Mouse (Mus musculus): ENCODE measurements around the gene Hadha.

The Hadha gene

DNA sequence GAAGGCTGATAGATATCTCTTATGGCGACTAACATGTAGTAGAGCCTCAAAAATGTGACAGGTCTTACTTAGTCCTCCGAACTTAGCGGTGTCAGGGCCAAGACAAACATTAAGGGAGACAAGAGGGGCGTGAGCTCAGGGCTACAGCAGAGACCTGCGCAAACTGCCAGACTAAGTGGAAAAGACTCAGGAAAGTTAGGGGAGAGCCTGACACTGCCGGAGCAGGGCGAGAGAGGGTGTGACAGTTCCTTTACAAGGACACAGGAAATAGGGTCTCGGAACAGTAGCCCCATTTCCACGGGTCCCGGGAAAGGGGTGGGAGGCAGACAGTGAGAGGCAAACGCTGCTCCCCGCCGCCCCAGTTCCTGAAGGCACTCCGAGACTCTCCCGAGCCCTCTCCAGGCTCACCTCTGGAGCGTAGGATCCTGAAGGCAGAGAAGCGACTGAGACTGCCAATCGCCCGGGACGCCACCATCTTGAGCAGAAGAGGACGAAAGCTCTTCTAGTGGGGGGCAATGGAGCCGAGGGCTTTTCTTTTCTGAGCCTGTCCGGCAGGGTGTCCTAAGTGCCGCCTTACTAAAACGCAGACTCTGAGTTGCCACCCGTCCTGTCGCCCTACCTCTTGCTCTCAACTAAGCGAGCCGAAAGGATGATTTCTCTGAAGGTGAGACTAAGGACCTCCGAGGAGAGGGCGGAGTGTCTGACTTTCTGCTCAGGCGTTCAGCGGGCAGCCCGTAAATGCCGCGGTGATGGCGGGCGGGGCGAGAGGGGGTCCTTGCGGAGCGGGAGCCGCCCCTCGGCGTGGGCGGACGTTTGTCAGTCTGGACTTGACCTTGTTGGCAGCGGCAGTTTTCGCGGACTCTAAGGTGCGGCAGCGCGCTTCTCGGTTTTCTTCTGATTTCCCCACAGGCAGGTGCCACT lies at the start of gene Hadha, which contains the start of gene Hadhb:
Hadha (minus strand) TSS at position 689 of the 921 bp plus-strand sequence.
Hadhb (plus strand) TSS at position 775 of the 921 bp plus-strand sequence.
- DNase-seq (ENCODE audit: low spot score), result peak; percentile 98

DNA sequence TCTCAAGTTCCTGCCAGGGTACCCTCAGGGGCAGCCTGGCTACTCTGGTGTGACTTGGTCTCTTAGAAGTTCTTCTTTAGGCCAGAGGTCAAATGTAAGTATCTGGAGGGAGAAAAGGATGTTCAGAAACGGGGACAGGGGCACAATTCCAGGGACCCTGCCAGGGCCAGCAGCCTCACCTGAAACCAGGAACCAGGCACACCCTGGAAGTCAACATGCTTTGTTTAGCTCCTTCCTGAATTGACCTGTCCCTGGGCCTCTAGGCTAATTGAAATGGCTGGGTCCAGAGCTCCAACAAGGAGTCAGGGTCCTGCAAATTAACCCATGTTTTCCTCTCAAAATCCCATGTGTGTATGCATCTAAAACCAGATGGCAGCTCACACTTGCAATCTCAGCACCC lies 49.5 kb upstream of the Hadha start:
- DNase-seq (ENCODE audit: low spot score), result no peak

DNA sequence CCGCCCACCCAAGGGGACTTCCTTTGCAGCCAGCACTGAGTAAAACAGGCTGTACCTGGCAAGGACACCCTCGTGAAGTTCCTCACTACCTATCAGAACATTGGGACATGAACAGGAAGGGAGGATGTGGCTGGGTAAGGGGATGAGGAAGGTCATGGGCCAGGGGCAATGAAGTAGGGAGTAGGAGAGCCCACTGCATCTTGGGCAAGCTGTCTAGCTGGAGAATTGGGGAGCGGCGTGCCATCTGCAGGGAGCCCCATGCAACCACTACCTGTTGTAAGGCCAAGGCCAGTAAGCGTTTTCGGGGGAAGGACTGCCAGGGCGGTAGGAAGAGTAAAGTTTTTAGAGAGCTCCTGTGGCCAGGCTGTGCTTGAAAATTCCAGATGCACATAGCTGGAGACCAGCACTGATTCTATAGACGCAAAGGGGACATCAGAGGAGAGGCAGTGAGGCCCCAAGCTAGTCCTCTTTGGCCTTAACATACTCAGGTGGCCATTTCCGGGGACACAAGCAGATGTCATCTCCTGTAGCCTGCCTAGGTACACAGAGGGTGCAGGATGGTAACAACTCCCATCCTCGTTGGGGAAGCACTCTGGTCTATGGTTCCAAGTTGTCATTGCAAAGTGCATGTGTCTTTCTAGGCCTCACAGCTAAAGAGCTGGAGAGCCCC lies 48.4 kb upstream of the Hadha start:
- no peak for DNase-seq (ENCODE audit: low spot score)

DNA sequence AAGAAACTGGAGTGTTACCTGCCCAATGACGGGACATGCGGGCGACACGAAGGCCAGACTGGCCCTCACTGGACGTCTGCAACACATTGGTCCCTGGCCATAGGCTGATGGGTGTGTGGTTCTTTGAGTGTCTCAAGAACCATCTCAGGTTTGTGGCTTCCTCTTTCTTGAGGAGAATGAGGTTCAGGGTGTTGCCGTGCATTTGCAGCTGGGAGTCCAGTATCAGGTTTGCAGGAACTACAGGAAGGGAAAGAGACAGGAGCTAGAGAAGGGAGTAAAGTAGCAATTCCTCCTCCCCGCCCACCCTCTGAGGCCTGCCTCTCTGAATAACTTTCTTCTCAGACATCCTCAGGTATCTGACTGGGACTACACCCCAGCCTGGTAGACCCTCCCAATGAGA lies 47.3 kb upstream of the Hadha start:
- DNase-seq (ENCODE audit: low spot score), result no peak

DNA sequence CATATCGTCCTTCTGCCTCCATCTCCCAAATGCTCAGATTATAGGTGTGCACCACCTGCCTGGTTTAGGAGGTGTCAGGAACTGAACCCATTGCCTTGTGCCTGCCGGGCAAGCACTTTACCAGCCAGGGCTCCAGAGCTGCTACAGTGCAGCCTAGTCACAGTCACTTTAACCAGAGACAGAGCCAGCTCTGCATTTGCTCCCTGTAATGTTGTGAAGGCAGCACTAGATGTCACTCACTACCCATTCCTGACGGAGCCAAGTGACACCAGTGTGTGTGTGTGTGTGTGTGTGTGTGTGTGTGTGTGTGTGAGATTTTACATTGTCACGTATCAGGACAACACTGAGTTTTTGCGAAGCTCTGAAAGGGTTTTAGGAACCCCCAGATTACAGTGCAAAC lies 46.6 kb upstream of the Hadha start:
- DNase-seq (ENCODE audit: low spot score), result no peak

DNA sequence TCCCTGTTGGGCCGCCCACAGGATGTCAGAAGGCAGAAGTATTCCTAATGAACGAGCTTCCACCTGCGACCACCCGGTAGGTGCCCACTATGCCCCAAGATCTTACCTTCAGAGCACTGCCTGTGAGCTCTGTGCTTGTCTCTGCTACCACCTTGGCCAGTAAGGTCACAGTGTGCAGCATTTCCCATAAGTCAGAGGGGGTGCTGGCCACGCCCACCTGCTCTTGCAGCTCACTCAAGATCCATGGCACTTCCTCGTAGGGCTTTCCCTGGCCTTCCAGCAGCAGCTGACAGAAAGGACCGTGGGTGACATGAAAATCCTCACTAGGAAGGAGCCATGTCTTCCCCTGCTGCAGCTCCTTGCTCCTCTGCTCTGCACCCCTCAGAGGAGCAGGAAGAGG lies 43.3 kb upstream of the Hadha start:
- DNase-seq (ENCODE audit: low spot score), result no peak

DNA sequence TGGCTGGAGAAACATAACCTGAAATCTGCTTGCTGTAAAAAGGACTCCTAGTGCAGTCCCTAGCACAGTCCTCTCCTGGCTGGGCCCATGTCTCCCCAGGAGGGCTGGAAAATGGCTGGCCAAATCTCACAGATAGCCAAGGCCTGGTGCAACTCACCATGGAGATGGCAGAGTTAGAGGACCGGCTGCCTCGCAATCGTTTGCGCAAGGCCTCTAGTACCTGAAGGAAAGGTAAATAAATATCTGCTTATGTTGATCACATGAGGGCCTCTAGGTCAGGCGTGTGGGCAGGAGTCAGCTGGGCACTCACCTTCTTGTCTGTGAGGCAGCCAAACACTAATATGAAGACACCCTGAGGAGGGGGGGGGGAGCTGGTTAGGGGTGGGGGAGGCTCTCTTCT lies 40.4 kb upstream of the Hadha start:
- DNase-seq (ENCODE audit: low spot score), result no peak

DNA sequence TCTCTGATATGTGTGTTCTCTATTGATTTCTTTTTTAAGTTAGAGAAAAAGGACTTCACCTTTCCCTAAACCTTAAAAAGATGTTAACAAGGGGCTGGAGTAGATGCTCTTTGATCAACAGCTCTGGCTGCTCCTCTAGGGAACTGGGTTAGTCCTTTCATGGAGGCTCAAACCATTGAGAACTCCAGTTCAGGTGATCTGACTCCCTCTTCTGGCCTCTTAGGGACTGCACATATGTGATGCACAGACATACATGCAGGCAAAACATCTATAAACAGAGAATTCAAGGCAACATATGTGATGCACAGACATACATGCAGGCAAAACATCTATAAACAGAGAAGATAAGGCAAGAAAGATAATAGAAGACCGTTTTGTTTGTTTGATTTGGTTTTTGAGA lies 37.5 kb upstream of the Hadha start:
- DNase-seq (ENCODE audit: low spot score), result no peak

DNA sequence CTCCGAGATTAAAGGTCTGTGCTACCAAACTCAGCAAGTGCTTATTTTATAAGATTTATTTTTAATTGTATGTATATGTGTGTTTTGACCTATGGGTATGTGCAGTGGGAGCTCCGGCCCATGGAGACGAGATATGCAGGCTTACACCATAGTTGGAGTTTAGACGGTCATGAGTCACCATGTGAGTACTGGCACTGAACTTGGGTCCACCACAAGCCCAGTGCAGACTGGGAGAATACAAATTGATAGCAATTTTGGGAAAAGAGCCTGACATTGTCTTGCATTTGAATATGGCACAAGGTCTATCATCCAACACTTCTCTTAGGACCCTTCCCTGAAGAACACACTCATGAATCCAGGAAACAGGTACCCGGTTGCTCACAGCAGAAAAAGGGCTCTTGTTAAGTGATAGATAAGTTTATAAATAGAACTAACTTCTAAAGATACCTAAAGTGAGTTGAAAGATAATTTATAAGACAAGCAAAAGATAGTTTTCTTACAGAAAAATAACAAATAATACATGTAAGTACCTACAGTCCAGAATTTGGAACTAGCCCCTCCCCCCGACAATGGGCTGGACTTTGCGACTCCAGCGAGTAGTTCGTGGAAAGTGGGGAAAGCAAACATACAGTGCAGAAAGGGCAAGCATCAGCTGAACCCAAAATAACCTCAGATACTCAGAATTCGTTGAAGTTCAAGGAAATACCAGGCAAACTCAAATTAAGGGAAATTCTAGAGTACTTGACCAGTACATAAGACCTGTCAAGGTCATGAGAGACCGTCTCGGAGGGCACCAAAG lies 32.9 kb upstream of the Hadha start:
- DNase-seq (ENCODE audit: low spot score), result no peak

DNA sequence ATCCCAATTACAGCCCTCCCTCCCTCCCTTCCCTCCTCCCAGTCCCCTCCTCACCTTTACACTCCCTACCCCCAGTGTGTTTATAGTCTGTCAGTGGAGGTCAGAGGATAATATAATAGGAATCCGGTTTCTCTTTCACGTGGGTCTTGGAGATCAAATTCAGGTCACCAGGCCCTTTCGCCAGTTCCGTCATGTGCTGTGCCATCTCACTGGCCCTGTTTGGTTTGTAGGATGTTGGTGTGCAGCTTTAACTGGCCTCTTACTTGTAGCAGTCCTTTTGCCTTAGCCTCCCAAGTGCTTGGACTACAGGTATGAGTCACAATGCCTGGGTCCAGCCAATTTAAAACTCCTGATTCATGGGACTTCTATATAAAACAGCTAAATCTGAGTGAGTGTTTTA lies 20.8 kb upstream of the Hadha start:
- DNase-seq (ENCODE audit: low spot score), result no peak

DNA sequence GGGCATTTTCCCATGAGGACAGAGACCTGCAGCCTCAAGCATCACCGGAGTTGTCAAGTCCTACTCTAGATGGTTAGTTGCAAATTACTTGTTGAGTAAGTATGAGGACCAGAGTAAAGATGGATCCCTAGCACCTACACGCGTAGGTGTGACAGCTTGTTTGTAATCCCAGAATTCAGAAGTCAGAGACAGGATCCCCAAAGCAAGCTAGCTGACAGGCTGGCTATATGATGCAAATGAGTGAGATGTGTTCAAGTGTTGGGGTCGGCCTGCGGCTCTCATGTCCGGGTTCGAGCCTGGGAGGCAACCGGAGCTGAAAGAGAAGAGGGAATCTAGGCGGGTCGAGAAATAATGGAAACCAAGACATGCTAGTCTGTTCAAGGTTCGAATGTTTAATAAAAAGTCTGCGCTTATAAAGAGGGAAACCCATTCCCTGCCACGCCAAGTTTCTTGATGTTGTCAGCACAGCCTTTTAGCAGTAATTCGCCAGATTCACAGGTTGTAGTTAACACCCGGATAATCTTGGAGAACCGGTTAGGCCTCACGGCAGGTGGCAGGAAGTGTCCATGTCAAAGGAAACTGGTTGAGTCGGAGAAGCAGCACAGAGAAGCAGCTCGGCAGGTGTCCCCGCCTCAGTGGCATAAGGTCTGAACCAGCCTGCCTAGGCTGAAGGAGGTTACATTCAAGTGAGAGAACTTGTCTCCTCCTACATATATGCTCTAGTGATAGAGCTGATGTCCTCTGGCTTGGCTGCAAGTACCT lies 18.1 kb upstream of the Hadha start:
- DNase-seq (ENCODE audit: low spot score), result no peak

DNA sequence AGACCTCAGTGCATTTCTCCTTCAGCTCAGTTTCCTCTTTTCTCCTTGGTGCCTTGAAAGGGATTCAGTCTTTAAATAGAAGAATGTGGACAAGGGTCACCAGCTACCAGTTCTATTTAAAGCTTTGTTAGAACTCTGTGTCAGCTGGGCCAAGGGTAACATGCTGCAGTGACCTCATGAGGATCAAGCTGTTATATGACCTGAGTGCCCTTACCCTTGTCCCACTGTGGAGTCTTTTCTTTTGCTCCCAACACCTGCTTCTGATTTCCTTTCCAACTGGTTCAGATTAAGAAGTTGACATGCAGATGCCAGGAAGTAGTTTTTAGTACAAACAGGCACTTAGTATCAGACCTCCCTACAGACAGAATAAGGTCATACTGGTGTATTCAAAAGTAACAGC lies 17.2 kb upstream of the Hadha start:
- no peak for DNase-seq (ENCODE audit: low spot score)

DNA sequence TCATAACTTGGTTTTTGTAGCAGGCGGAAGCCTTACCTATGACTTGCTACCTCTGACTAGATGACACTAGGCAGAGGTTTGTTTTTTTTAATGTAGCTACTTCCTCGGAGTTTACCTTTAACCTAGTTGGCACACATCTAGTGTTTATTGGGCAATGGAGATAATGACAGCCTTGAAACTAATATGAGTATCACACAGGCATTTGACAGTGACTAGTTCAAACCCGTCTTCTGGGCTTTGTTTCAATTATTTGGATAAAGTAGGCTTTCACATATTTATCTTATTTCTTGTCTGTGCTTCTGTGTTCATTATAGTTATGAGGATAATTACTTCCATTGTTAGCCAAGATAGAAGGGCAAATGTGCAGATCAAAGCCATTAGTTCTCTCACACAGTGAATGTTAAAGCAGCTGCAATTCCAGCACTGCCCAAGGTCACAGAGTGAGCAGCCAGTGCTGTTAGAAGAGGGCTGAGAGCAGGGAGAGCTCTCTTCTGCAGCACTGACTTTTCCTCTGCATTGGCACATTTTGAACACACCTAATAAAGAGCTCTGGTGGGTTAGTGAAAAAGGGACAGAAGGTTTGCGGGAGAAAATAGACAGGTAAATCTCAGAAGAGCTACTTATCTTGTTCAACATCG lies 15.5 kb upstream of the Hadha start:
- DNase-seq (ENCODE audit: low spot score), result no peak

DNA sequence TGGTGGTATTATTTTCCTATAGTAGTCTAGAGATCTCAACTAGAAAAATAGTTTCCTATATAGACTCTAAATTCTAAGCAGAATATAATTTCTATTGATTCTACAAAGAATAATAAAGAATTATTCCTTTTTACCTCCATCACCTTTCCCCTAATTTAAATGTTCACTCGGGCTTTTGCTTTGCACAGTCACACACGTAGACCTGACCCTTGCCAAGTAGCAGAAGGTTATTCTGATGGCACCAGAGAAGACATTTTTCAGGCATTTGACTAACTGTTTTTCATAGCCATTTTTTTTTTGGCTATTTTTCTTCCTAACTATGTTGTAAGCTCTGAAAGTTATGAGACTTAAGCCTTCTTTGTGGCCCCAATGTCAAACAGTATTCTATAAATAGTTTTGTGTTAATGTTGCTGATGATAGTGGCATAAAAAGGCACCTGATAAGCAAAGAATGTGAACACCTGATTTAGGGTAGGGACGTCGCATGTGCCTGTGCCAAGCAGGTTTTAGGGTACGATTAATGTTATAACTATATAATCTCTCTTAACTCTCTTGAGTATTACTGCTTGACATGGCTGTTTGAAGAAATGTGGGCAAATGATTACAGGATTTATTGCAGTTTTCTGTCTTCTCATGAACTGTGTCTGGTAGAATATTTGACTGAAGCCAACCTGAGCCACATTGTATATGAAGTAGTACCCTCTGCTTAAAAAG lies 10.4 kb upstream of the Hadha start:
- no peak for DNase-seq (ENCODE audit: low spot score)

DNA sequence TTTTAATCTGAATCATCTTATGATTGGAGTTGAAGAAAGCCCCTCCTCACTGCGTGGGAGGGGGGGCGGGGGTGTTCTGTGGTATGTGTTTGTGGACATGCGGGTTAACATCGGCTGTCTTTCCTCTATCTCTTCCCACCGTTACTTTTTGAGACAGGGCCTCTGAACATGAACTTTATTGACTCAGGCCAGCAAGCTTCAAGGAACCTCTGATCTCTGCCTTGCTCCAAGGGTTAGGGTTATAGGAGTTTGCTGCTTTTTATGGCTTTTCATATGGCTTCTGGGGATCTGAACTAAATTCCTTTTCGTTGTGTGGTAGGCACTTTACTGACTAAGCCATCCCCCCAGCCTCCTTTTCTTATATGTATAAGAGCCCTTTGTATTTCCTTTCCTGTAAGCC lies 7.4 kb upstream of the Hadha start:
- no peak for DNase-seq (ENCODE audit: low spot score)

DNA sequence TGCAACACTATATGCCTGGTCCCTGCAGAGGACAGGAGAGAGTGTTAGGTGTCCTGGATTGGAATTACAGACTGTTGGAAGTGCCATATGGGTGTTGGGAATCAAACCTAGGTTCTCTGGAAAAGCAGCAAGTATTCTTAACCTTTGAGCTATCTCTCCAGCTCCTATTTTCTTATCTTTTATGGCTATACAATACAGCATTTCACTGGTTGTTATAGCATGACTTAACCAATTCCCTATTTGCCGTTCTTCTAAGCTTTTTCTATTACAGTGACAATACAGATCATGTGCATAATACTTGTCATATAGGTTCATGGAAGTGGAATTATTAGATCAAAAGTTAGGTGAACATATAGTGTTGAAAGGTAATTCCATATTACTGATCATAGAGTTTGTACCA lies 6.9 kb upstream of the Hadha start:
- DNase-seq (ENCODE audit: low spot score), result no peak

DNA sequence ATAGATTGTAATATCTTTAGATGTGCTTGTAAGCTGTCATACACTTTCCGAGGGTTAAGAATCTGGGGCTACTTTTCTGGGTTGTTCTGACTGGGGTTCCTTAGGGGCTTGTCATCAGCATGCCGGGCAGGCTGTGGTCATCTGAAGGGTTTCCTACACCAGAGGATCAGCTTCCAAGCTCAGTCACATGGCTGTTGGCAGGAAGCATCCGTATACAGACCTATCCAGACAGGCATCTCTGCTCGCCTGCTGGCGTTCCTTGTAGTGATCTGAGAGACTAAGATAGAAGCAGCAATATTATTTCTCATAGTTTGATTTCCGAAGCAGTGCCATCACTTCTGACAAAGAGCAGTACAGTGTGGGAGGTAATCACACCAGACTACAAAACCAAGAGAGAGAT lies 4.6 kb upstream of the Hadha start:
- no peak for DNase-seq (ENCODE audit: low spot score)

DNA sequence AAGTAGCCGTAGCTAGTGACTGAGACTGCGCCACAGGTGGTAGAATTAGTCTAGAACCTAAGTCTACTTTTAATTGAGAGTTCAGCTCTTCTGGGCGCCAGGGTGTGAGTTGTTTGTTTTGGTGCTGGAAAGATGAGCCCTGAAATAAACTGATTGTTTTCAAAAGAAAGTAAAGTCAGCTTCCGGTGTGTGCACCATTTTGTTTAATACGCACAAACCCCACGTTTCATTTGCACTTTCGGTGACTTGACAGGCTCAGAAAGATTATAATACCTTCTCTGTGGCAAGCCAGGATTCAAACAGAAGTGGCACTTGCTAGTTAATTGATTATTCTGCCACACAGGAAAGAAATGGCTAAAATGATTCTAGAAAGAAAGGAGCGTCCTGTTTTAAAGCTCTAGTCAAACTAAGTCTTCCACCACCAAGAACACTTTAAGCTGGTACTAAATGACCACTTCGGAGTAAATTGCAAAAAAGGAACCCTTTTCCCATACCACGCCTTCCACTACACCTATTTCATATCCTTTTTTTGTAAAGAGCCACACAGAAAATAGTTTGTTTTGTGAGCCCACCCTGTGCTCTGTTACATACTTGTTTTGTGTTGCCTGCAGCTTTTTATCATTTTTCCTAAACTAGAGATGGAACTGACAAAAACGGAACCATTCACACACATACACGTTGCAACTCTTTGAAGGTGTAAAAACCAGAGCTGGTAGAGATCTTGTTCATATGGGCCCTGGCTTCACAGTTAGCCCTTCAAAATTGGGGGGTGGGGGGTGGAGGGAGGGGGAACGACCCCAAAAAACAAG lies 1.1 kb upstream of the Hadha start:
- DNase-seq (ENCODE audit: low spot score), result no peak

DNA sequence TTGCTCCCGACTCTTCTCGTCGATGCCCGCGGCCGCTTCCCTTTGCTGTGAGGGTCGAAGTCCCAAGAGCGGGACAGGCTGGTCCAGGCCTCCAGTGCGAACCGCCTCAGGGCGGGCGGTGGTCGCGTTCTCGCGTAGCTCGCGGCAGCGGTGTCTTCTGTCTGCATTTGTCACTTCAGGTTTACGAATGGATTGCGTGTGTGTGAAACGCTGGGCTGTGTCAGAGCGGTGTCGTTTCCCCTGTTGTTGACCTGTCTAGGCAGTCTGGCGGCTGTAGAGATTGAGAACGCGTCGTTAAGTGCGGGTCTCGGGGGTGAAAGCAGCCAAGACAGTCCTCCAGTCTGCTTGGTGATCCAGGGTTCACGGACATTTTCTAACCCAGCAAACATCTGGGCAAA lies 432 bp upstream of the Hadha start:
- DNase-seq (ENCODE audit: low spot score), result no peak

DNA sequence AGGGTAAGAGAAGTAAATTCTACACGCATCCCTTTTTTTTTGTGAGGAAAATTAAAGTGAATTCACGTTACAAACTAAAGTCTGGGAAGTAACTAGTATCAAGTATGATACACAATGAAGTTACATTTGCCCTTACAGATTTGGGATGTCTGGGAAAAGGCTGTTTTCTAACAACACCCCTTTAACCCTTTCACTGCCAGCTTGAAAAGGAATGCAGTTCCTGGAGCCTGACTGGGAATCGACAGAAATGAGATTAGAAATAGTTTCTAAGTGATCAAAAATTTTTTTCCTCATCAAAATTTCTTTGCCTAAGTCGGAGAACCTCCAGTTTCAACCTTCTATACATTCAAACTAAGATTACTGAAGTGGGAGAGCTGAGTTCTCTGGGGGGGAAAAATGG lies 949 bp downstream of the Hadha start:
- no peak for DNase-seq (ENCODE audit: low spot score)

Measured in ovary, postnatal 10 days (tissue).